Mouse (Mus musculus) spleen, adult 10 weeks (tissue): Measurements from ENCODE around the gene Gm20388. TPM values are rescaled to one million over a fixed set of nuclear protein-coding genes. Genes with fewer than 3 reads are reported as not detected.

Experiments
- polyA plus RNA-seq: library from polyadenylated mRNA; stranded (reverse); fragments of 350-450 nt; fragmentation: Illumina TruSeq; extraction: RNeasy Lipid Tissue Mini Kit (QIAGEN cat#74804); gene quantifications from one replicate; pipeline ENCODE4 v1.2.3, GENCODE M21; 2015; ENCODE audit warnings: low replicate concordance; ENCODE audit not compliant: insufficient read depth

The Gm20388 gene
- polyA plus RNA-seq, 1 experiment from 2014 or later: 14.7 TPM

DNA sequence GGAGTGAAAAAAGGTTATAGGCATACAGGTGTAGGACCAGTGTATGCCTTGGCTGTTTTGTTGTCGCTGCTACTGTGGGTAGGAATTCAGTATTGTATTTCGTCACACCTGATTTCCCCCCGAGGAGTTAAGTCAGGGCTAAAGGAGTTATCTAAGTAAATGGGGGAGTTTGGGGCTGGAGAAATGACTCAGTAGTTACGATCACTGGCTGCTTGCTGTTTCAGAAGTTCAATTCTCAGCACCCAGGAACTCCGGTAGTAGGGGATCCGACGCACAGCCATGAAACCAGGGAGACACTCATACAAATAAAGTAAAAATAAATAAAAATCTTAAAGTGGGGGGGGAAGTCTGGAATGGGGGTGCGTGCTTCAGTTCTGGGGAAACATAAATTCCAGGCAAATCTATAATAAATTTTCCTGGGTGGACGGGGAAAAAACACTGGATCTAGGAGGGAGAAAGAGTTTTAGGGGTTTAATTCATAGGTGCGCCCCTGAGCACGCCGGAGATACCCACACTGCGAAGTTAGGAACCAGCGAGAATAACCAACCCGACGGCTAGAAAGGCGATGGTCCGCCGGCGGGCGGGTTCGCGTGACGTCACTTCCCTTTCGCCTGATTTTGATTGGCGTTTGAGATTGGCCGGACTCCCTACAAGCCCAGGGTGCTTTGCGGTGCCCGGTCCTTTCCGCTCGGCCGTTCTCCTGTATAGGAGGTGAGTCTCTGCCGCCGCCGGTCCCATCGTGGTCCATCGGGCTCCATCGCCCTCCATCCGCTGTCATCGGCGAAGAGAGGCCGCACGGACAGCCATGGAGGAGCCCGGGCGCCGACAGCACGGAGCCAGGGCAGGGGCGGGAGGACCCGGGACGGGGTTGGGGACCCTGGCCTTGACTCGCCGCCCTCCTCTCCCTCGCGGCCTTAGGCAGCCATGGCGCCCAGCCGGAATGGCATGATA lies 3191.4 kb downstream of the Gm20388 start, which contains the start of gene Rpl13:
Gene Rpl13 (plus strand): TSS at position 616 of the 951 bp plus-strand sequence.

DNA sequence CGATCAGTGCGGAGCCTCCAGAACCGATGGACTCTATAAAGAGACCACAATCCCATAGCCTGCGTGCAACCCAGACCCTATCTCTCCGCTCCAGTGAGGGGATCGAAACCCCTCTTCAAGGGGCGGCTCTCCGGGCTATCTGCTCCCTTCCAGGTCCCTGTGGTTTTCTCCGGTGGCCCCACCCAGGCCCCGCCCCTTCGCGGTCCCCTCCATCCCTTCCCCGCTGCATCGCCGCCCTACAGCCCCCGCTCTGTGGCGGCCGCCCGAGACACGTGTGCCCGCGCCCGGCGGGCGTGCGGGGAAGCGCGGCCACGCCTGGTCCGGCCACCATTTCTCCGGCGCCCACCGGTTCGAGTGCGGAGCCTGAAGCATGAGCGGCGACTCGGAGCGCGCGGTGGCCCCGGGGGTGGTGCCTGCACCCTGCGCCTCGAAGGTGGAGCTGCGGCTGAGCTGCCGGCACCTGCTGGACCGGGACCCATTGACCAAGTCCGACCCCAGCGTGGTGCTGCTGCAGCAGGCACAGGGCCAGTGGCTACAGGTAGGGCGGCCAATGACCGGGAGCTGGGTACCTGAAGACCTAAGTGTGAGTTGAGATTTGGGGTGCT lies 3206.6 kb downstream of the Gm20388 start, which contains the start of gene Cpne7:
Gene Cpne7 (plus strand): TSS at position 248 of the 605 bp plus-strand sequence.

DNA sequence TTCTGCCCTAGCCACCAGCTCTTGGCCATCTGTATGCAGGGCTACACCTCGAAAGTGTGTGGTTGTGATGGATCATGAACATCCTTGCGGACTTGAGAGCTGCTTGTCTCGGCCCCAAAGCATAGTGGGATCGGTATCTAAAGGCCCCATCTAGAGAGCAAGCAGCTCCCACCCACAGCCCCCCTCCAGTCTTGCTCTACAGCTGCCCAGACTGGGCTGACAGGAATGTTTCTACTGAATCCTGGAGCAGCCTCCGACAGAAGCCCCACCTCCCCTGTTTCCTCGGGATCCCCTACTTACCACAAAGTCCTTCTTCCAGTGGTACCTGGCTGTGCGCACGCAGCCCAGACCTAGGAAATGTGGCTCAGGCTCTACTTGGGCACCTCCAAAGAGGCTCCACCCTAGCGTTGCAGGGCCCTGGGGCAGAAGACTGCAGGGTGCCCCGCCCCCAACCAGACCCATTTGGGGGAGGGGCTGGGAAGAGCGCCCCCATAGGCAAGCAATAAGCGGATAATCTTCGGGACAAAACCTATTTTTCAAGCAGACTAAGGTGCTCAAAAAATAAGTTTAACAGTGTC lies 3247.3 kb downstream of the Gm20388 start, which contains the start of gene Sult5a1:
Gene Sult5a1 (minus strand): TSS at position 428 of the 578 bp plus-strand sequence.

DNA sequence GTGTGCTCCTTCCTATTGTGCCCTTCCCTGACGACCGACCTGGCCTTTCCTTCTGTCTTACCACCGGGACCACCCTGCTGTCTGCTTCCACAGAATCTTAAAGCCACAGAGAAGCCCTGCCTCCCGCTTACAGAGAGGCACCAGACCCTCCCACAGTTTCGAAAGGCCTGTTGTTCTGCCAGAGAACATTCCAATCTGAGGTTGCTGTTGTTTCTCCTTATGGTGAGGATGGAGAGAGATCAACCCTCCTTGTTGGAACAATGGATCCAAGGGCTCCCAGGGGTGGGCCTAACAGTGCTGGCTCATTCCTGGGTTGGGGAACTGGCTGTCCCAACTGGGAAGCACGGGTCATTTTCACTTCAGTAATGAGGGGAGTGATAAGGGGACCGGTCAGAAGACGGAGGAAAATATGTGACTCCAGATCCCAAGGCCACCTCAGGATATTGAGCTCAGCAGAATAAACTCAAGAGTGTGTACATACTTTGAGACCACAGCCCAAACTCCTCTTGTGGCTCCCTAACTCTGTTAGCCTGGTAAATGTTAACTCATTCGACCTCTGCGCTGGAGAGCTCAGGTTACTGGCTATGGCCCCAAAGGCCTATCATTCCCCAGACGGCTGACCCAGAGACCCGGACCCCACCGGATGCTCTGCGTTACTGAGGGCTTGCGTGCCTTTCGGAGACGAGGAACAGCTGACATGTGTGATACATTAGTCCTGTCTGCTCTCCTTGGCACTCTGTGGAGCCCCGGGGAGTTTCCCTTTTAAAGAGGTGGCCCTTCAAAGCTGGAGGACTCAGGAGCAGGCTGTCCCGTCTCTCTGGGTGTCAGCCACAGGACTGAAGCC lies 3275.1 kb downstream of the Gm20388 start, which contains the start of gene Dpep1:
Gene Dpep1 (plus strand): TSS at position 677 of the 844 bp plus-strand sequence.

DNA sequence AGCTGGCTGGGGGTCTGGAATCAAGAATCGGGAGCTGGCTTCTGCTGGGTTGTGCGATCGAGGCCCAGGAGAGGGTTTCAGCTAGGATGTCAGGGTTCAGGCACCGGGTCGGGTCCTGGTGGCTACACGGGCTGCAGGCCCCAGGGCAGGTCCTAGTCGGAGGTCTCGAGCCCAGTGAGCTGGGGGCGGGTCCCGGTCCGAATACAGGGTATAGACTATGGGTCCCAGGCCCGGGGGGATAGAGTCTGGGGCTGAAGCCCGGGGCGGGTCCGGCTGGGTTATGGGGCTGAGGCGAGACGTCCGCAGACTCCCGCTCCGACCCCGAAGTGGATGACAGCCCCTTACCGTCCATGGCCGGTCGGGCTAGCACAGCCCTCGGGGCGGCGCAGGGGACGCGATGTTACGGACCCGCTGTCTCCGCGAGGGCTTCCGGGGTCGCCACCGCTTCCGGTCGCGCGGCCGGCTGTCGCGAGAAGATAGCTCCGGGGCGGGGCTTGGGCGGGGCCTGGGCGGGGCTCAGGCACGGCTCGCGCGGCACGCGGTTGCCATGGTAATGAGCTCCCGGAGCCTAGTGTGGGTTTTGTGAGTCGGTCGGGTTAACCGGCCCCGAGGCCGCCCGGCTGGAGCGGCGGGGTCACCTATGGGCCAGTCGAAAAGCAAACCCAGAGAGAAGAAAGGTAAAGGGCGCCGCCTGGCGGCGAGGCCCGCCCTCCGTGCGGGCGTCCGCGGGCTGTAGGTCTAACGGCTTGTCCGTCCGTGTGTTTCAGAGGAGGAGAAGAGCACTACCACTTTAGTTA lies 3301.9 kb downstream of the Gm20388 start, which contains the start of the genes Chmp1a and Spata33:
Gene Chmp1a (minus strand): TSS at position 443 of the 797 bp plus-strand sequence.
Gene Spata33 (plus strand): TSS at position 512 of the 797 bp plus-strand sequence.

DNA sequence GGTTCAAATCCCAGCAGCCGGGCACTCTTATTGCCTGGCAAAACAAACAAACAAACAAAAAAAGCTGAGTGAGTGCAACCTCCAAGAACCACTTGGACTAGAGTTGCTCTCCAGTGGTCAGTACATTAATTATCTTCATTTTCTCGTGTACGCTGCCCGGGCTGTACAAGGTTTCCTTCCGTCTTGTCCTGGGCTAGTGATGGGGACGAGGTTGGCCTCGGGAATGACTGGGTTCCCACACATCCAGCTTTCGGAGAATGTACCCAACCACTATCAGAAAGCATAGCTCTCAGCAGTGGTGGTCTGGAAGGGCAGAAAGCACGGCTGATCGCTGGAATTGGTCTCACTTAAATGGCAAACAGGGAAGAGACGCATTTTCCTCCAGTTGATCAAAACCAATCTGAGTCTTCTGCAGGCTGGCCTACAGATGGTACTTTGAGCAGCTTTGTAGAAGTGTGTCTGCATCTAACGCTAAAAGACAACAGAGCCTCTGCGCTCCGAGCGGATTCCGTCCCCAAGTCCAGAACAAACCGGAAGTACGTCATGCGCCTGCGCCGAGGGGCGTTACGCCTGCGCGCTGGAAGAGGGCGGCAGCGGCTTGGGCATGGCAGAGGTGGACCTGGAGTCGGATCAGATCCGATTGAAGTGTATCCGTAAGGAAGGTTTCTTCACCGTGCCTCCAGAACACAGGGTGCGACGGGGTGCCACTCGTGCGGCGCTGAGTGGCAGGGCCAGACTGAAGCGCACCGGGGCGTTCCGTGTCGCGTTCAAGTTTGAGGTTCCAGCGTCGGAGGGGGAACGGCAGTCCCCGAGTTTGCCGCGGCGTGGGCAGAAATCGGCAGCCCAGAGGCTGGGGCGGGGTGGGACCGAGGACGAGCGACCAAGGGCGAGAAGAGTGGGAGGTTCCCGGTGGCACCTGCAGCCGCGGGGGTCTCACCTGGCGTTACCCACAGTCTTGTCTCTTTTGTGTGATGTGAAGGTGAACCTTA lies 3313.9 kb downstream of the Gm20388 start, which contains the start of gene Cdk10:
Gene Cdk10 (plus strand): TSS at position 565 of the 989 bp plus-strand sequence.

DNA sequence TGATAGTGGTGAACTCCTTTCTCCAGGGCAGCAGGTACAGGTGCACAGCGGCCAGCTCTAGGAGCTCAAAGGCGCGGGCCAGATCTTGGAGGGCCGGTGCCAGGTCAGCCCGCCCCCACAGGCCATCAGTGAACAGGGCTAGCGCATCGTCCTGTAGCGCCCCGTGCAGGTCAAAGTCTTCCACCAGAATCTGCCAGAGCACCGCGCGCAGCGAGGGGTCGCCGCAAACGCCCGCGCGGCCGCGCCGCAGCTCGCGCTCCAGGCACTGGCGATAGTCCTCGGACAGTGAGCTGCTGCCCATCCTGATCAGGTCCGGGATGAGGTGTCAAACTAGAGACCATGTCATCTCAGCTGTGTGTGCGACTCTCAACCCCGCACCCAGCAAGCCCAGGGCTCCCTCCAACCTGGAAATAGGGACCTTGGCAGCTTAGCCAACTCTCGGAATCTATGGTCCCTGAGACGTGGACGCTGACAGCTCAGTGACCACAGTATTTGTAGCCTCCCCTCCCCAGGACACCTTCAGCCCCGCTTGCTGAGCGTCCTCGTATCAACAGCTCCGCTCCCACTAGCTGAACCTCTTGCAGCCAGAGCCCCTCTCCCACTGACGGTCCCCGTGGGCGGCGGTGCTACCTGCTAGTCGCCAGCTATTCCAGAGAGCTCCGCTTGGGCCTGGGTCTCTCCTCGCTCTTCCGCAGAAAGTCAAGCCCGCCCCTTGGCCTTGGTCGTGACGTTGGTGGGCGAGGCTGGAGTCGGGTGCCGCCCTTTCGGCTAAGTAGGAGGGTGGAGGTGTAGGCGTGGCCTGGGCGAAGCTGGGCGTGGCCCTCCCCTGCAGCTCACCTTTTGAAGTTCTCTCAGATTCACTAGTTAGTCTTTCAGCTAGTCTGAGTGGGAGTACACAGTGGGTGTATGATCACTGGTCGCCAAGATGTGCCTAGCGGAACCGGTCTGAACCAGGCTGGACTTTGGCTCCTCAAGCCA lies 3325.2 kb downstream of the Gm20388 start, which contains the start of gene Spata2l:
Gene Spata2l (minus strand): TSS at position 714 of the 978 bp plus-strand sequence.

DNA sequence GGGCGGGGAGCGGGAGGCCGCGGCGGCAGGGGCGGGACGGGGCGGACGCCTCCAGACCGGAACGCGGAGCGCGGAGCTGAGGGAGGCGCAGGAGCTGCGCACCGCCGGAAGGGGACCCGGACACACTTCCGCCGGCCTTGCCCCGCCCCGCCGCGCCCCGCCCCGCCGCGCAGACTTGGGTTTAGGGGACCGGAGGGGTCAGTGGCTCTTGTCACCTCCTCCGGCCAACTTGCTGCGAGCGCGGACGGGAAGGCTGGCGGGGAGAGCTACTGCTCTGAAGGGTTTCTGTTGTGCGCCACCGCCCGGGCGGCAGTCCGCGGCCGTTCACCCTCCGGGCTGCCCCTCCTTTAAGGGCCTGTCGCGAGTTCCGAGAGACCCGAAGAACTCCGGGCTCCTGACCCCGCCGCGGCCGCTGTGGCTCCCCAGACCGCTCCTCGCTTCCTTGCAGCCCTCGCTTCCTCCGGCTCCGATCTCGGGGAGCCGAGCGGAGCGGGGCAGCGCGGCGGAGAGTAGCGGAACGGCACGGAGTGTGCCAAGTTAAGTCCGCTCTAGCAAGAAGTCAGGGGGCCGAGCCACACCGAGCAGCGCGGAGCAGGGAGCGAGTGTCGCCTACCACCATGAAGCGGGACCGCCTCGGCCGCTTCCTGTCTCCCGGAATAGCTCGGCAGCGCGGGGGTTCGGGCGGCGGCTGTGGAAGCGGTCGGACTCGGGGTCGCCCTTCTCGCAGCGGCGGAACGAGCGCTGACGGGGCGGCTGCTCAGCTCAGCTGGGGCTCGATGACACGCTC lies 3343.7 kb downstream of the Gm20388 start, which contains the start of the genes Zfp276 and Vps9d1:
Gene Zfp276 (plus strand): TSS at position 97 of the 787 bp plus-strand sequence.
Gene Vps9d1 (minus strand): TSS at position 250 of the 787 bp plus-strand sequence.

DNA sequence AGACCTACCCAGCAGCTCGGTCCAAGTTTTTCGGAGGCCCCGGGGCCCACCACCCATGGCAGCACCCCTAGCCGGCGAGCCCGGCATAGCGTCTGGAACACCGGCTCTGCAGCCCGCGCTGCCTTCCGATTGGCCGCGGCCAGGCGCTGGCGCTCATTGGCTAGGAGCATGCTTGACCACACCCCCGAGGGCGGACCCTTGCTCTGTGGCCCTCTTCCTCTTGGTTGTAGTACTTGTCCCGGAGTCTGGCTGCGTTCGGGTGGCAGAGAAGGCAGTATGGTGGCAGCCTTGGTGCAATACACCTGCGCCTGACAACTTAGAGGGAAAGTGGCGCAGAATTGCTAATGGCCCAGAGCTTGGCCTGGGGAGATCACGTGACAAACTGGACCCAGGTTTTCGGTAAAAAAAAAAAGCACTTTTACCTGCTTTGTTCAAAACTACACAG lies 3407.8 kb downstream of the Gm20388 start, which contains the start of gene Fanca:
Gene Fanca (minus strand): TSS at position 110 of the 445 bp plus-strand sequence.

DNA sequence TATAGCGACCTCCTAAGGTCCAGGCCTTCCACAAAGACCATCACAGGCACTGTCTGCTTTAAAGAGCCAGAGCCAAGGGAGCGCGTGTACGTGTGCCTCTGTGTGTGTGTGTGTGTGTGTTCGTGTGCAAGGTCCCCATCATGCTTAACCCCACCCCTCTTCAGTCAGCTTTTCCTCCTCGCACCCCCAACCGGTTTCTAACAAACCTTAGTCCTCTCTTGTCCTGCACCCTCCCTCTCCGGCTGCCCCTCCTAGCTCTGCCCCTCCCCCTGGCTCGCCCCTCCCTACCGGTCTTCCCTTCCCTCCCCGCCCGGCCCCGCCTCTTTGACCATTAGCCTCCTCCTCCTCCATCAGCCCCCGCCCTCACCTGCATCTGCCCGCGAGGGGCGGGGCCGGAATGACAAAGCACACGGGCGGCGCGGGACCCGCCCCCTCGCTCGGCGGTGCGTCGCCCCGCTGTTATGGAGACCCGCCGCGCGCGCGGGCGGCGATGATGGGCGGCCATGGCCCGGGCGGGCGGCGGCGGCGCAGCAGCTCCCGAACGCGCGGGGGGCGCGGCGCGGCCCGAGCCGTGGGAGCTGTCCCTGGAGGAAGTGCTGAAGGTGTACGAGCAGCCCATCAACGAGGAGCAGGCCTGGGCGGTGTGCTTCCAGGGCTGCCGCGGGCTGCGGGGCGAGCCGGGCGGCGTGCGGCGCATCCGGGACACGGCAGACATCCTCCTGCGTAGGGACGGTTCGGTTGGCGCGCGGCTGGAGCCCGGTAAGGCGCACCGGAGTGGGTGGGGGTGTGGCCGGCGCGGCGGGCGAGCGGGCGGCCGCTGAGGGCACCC lies 3421.8 kb downstream of the Gm20388 start, which contains the start of gene Spire2:
Gene Spire2 (plus strand): TSS at position 452 of the 829 bp plus-strand sequence.

DNA sequence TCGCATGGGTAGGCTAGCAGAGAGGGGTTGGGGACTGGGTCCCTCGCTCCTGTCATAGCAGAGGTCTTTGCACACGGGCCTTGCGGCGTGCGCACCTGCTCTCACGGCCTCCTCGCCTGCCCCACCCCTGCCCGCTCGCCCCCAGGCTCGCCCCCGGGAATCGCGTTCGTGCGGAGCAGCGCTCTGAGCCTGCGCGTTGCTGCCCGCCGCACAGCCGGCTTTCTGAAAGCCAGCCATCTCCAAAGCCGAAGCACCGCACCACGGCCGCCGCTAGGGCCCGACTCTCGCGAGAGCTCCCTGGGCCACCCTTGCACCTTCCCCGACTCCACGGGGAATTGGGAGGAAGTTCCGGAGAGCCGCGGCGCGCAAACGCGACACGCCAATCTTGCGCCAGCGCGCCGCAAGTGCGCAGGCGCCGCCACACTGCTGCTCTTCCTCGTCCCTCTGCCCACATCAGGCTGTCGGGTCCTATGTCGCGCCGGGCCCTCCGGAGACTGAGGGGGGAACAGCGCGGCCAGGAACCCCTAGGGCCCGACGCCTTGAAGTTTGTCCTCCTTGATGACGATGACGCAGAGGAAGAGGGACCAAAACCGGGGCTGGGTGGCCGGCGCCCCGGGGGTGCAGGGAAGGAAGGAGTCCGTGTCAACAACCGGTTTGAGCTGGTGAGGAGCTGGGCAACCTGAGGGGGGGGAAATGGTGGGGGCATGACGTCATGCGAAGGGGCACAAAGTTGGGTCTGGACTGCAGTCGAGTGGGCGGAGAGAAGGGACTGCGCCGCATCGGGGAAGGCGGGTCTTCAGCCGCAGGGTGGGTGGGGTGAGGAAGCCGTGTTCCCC lies 3463.0 kb downstream of the Gm20388 start, which contains the start of gene Tcf25:
Gene Tcf25 (plus strand): TSS at position 351 of the 836 bp plus-strand sequence.

DNA sequence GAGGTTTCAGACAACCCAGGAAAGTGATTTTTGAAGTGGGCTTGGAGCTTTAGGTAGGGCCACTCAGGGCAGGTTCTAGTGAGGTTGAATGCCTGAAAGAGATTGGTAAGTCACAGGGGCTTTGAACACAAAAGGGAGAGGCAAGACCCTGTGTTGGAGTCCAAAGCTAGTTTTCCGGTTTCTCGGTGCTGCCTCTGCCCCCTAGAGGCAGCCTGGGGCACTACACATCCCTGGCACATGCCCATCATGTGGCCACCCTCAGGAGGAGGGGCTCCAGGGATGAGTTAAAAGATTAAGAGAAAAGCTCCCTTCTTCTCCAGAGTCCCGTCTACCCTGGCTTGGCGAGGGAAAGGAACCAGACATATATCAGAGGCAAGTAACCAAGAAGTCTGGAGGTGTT lies 3496.1 kb downstream of the Gm20388 start, which contains the start of gene Mc1r:
Gene Mc1r (plus strand): TSS at position 322 of the 400 bp plus-strand sequence.

DNA sequence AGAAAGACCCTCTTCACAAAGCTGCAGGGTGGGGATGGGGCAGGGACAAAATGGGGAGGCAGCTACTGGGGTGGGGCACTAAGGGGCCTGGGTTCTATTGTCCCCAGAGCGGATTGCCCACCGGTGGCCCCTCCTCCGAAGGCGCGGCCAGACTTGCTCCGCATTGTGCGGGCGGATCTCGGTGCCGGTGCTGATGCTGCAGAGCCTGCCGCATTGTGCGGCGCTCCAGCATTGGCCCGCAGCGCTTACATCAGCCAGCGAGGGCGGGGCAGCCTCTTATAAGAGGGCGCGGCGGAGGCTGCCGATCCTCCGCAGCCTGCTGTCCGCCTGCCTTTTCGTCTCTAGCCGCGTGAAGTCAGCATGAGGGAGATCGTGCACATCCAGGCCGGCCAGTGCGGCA lies 3500.6 kb downstream of the Gm20388 start, which contains the start of gene Tubb3:
Gene Tubb3 (plus strand): TSS at position 179 of the 400 bp plus-strand sequence.

DNA sequence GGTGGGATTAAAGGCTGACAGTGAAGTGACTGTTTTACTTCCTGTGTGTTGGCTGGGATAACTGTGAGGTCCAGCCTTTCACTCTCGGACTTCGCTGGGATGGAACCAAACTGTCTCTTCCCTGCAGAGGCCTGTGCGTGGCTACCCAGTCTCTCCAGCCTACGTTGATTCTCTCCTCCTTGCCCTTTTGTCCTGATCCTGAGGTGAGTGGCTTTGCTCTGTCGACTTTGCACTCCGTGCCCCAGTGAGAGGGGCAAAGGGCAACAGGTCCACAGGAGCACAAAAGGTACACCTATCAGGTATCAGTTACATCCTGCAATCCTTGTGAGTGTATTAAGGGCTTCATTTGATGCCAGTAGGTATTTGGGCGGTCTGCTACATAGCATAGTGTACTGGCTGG lies 3512.8 kb downstream of the Gm20388 start, which contains the start of gene Def8:
Gene Def8 (plus strand): TSS at position 87 of the 400 bp plus-strand sequence.

